Mouse (Mus musculus): ENCODE data around the gene Cfap221. TPM values are rescaled to one million over a fixed set of nuclear protein-coding genes. Genes with fewer than 3 reads are reported as not detected.

Cfap221 gene
- polyA plus RNA-seq, 1 experiment: not detected

DNA sequence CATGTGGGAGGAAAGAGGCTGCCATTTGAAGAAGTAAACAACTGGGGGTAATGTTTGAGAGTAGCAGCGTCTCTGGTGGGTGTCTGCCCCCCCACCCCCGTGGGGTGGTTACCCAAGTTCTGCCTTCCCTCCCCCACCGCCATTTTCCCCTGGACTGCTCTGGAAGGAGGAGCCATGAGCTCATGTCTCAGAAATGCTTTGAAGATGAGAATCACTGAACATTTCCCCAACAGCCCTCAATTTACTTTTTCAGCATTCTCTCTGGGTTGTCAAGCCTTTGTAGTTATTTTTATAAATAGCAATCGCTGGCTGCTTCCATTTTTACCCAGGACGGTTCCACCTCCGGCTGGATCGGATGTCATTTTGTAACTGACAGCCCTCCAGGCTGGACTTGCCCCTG lies 110.7 kb downstream of the Cfap221 start:
- WGBS: 79% methylated on average over 7 of the region's 7 CpGs
- H3K4me3 ChIP-seq (replicated peaks; ENCODE audit: control insufficient read depth, low read depth, low read length): no peak overlapping the region
- no peaks in the 10 kb centered on the region for H3K4me1 ChIP-seq (ENCODE audit: control insufficient read depth, insufficient read depth, low read length)
- TF ChIP-seq CTCF (IDR thresholded peaks at IDR 0.05; ENCODE audit: control insufficient read depth, insufficient read depth, low read length): no peak
- no peak for TF ChIP-seq POLR2A (IDR thresholded peaks at IDR 0.05; ENCODE audit: borderline replicate concordance, control insufficient read depth, low read depth, low read length)
- no peak overlapping the region for H3K27ac ChIP-seq (ENCODE audit: control insufficient read depth, insufficient read depth, low read depth, low read length, poor library complexity)

DNA sequence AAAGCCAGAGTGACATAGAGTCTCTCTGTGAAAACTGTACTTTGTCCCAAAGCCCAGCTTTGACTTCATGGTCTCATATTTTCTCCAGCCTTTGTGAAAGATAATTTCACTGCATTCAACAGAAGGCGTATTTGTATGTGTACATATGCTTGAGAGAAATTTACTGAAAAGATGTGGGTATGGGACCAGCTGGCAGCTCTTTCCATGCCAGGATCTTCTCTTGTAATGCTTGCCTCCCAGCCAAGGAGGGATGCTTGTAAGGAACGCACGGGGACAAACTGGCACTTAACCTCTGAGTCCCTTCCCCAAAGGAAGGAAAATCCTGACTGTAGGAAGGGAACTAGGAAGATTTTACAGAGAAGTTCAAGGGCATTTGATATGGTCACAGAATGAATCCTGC lies 112.8 kb downstream of the Cfap221 start:
- 91% methylated on average over 3 of the region's 3 CpGs for WGBS

DNA sequence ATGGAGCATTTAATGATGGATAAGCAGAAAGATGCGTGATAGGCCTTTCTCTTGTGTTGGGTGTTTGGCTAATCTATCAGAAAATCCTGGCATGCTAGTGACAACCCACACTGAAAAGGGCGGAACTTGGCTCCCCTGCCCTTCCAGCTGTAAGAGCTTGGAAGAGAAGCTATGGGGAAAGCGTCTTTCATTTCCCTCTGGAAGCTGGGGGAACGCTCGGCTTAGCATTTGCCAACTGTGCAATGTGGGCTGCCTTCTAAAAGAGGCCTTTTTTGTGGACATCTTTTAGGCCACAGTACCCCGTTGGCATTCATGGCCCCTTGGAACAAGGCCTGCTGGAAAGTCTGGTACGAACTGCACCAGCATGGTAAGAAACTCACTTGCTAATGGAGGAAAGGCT lies 118.1 kb downstream of the Cfap221 start:
- H3K4me3 ChIP-seq (replicated peaks; ENCODE audit: control insufficient read depth, low read depth, low read length): no peak overlapping the region
- WGBS: 87% methylated on average over 7 of the region's 7 CpGs
- TF ChIP-seq POLR2A (IDR thresholded peaks at IDR 0.05; ENCODE audit: borderline replicate concordance, control insufficient read depth, low read depth, low read length): no peak
- TF ChIP-seq CTCF (IDR thresholded peaks at IDR 0.05; ENCODE audit: control insufficient read depth, insufficient read depth, low read length): no peak
- no peaks in the 10 kb centered on the region for H3K4me1 ChIP-seq (ENCODE audit: control insufficient read depth, insufficient read depth, low read length)
- H3K27ac ChIP-seq (ENCODE audit: control insufficient read depth, insufficient read depth, low read depth, low read length, poor library complexity): no peak overlapping the region

More for the DNA sequence above, 112.8 kb downstream of the Cfap221 start:
- H3K27ac ChIP-seq (ENCODE audit: control insufficient read depth, insufficient read depth, low read depth, low read length, poor library complexity): no peak overlapping the region
- no peak for TF ChIP-seq CTCF (IDR thresholded peaks at IDR 0.05; ENCODE audit: control insufficient read depth, insufficient read depth, low read length)
- TF ChIP-seq POLR2A (IDR thresholded peaks at IDR 0.05; ENCODE audit: borderline replicate concordance, control insufficient read depth, low read depth, low read length): no peak
- H3K4me3 ChIP-seq (replicated peaks; ENCODE audit: control insufficient read depth, low read depth, low read length): no peak overlapping the region
- H3K4me1 ChIP-seq (ENCODE audit: control insufficient read depth, insufficient read depth, low read length): no peaks in the 10 kb centered on the region

DNA sequence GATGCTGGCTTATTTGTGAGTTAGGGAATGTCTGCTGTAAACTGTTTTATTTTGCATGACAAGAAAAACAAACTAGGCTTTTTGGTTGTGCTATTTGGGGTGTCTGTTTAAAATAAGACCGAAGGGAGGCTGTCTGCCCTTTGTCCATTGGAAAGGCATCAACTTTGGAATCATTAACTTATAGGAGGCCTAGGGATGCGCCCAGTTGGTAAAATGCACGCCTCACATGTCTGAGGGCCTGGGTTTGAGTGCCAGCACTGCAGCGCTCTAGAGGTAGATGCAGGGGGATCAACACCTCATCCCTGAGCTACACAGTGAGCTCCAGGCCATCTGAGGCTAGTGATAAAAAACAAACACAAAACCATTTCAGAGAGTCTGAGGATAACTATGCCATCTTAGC lies 119.6 kb downstream of the Cfap221 start:
- H3K4me1 ChIP-seq (ENCODE audit: control insufficient read depth, insufficient read depth, low read length): no peaks in the 10 kb centered on the region
- no peak for TF ChIP-seq CTCF (IDR thresholded peaks at IDR 0.05; ENCODE audit: control insufficient read depth, insufficient read depth, low read length)
- TF ChIP-seq POLR2A (IDR thresholded peaks at IDR 0.05; ENCODE audit: borderline replicate concordance, control insufficient read depth, low read depth, low read length): no peak
- WGBS: 85% methylated on average over 4 of the region's 4 CpGs
- no peak overlapping the region for H3K27ac ChIP-seq (ENCODE audit: control insufficient read depth, insufficient read depth, low read depth, low read length, poor library complexity)
- no peak overlapping the region for H3K4me3 ChIP-seq (replicated peaks; ENCODE audit: control insufficient read depth, low read depth, low read length)

Other genes starting within 250 kb of the Cfap221 start
- 0.66 and 1.3 TPM in 2 replicates for gene Ptpn4, start 159.6 kb downstream of the Cfap221 start, polyA plus RNA-seq (2011; ENCODE audit: insufficient read depth, insufficient read length, low replicate concordance, missing spikeins)
- gene Tmem177, start 84.0 kb downstream of the Cfap221 start, polyA plus RNA-seq (2011; ENCODE audit: insufficient read depth, insufficient read length, low replicate concordance, missing spikeins): 2.5 and 3.0 TPM in 2 replicates
- gene Sctr, start 9.7 kb upstream of the Cfap221 start, polyA plus RNA-seq (2011; ENCODE audit: insufficient read depth, insufficient read length, low replicate concordance, missing spikeins): not detected in 2 replicates
- 2.0 and 5.8 TPM in 2 replicates for gene Tmem37, start 76.8 kb upstream of the Cfap221 start, polyA plus RNA-seq (2011; ENCODE audit: insufficient read depth, insufficient read length, low replicate concordance, missing spikeins)
- gene Dbi, start 123.8 kb upstream of the Cfap221 start, polyA plus RNA-seq (2011; ENCODE audit: insufficient read depth, insufficient read length, low replicate concordance, missing spikeins): 90.0 and 137 TPM in 2 replicates
- 2.8 and 5.6 TPM in 2 replicates for gene 3110009E18Rik, start 124.0 kb upstream of the Cfap221 start, polyA plus RNA-seq (2011; ENCODE audit: insufficient read depth, insufficient read length, low replicate concordance, missing spikeins)

Data from bone marrow, adult 2 months (tissue).